Mouse (Mus musculus) bone marrow, adult 2 months (tissue): ENCODE data around the gene Phlda1. TPM values are rescaled to one million over a fixed set of nuclear protein-coding genes. Genes with fewer than 3 reads are reported as not detected.

ENCODE experiments used
- H3K27ac ChIP-seq: fragments of 200-500 bp; 2 replicates; pipeline ENCODE4 v1.5.1; 2012; ENCODE audit warnings: low read depth, mild to moderate bottlenecking, control low read depth, inconsistent platforms, low read length; ENCODE audit not compliant: control insufficient read depth, poor library complexity, insufficient read depth
- H3K4me1 ChIP-seq: fragments of 200-500 bp; 2 replicates; pipeline ENCODE4 v1.6.1; 2011; ENCODE audit warnings: low read length; ENCODE audit not compliant: control insufficient read depth, insufficient read depth
- H3K4me3 ChIP-seq: fragments of 200-500 bp; replicated peaks from 2 replicates; pipeline ENCODE3; 2011; ENCODE audit warnings: mild to moderate bottlenecking, low read depth, low read length, control low read depth; ENCODE audit not compliant: control insufficient read depth
- CTCF ChIP-seq: fragments of 200-500 bp; IDR thresholded peaks from 2 replicates; pipeline ENCODE4 v1.5.1; 2011; ENCODE audit warnings: low read length, control low read depth; ENCODE audit not compliant: control insufficient read depth, insufficient read depth
- POLR2A ChIP-seq: fragments of 200-500 bp; IDR thresholded peaks from 2 replicates; pipeline ENCODE4 v1.6.1; 2011; ENCODE audit warnings: low read depth, mild to moderate bottlenecking, control low read depth, low read length, borderline replicate concordance; ENCODE audit not compliant: control insufficient read depth
- WGBS: fragments of 180-500 bp; shearing (Covaris S2); methylation state at CpG from one replicate; pipeline ENCODE4 v1.1.7; 2018; 5-methylcytosine and 5-hydroxymethylcytosine counted together
- polyA plus RNA-seq: library from polyadenylated mRNA; stranded (reverse); fragments of >200 nt; gene quantifications from 2 replicates; pipeline ENCODE4 v1.2.4, GENCODE M21; 2011; ENCODE audit warnings: low replicate concordance; ENCODE audit not compliant: missing spikeins, insufficient read depth, insufficient read length

Gene Phlda1
- polyA plus RNA-seq, 1 experiment = 14.9 TPM

GRCm38 (mm10) chr10:111527613-111528012 lies 21.5 kb downstream of the Phlda1 start:
- no peak overlapping the region for H3K4me3 ChIP-seq
- WGBS = 82% methylated on average over 7 of the region's 7 CpGs

GRCm38 (mm10) chr10:111528283-111528682 lies 22.2 kb downstream of the Phlda1 start:
- H3K4me1 ChIP-seq = peaks cover 1% of the 10 kb centered on the region; the same call in 1 of the 2 replicates
- WGBS = 31% methylated on average over 4 of the region's 4 CpGs
- TF ChIP-seq CTCF (no peak), POLR2A (no peak)

More at GRCm38 (mm10) chr10:111527613-111528012, 21.5 kb downstream of the Phlda1 start:
- peaks cover 1% of the 10 kb centered on the region; the same call in 1 of the 2 replicates for H3K4me1 ChIP-seq
- no peak overlapping the region for H3K27ac ChIP-seq
- TF ChIP-seq CTCF = no peak
- TF ChIP-seq POLR2A = no peak

GRCm38 (mm10) chr10:111530398-111530797 lies 24.3 kb downstream of the Phlda1 start:
- WGBS = 66% methylated on average over 7 of the region's 7 CpGs
- no peak for TF ChIP-seq POLR2A
- no peak for TF ChIP-seq CTCF
- Histone ChIP-seq H3K4me3 (no peak overlapping the region), H3K27ac (no peak overlapping the region), H3K4me1 (peaks cover 1% of the 10 kb centered on the region; the same call in 1 of the 2 replicates)

More at GRCm38 (mm10) chr10:111528283-111528682, 22.2 kb downstream of the Phlda1 start:
- Histone ChIP-seq H3K4me3 (no peak overlapping the region), H3K27ac (peak overlapping the region; percentile 36; the same call in 1 of the 2 replicates)

- no peak for TF ChIP-seq CTCF
- TF ChIP-seq POLR2A = no peak
- WGBS = 88% methylated on average over 8 of the region's 8 CpGs
- peaks cover under 1% of the 10 kb centered on the region; the same call in 1 of the 2 replicates for H3K4me1 ChIP-seq
- H3K4me3 ChIP-seq = no peak overlapping the region
- H3K27ac ChIP-seq = no peak overlapping the region
These were observed 28.6 kb downstream of the Phlda1 start for GRCm38 (mm10) chr10:111534691-111535090.

- H3K4me1 ChIP-seq = peaks cover 2% of the 10 kb centered on the region; the same call in 1 of the 2 replicates
These were observed 31.3 kb downstream of the Phlda1 start for GRCm38 (mm10) chr10:111537410-111537809.

GRCm38 (mm10) chr10:111539724-111540324 lies 33.7 kb downstream of the Phlda1 start:
- peak overlapping the region; percentile 52 for H3K4me3 ChIP-seq
- no peak for TF ChIP-seq CTCF
- no peak for TF ChIP-seq POLR2A
- peaks cover 4% of the 10 kb centered on the region for H3K4me1 ChIP-seq
- H3K27ac ChIP-seq = peak overlapping the region; percentile 82
- WGBS = 3% methylated on average over 9 of the region's 9 CpGs

More at GRCm38 (mm10) chr10:111537410-111537809, 31.3 kb downstream of the Phlda1 start:
- no peak for TF ChIP-seq CTCF
- no peak for TF ChIP-seq POLR2A
- WGBS = 91% methylated on average over 19 of the region's 19 CpGs
- no peak overlapping the region for H3K27ac ChIP-seq
- no peak overlapping the region for H3K4me3 ChIP-seq

- TF ChIP-seq POLR2A = no peak
- TF ChIP-seq CTCF = no peak
- Histone ChIP-seq H3K4me3 (no peak overlapping the region), H3K4me1 (peaks cover 4% of the 10 kb centered on the region), H3K27ac (no peak overlapping the region)
- WGBS = 88% methylated on average over 9 of the region's 9 CpGs
These were observed 34.6 kb downstream of the Phlda1 start for GRCm38 (mm10) chr10:111540678-111541077.

GRCm38 (mm10) chr10:111543106-111543505 lies 37.0 kb downstream of the Phlda1 start:
- no peak for TF ChIP-seq CTCF
- no peak for TF ChIP-seq POLR2A
- H3K4me1 ChIP-seq = peaks cover 7% of the 10 kb centered on the region
- no peak overlapping the region for H3K4me3 ChIP-seq
- 73% methylated on average over 7 of the region's 7 CpGs for WGBS
- H3K27ac ChIP-seq = no peak overlapping the region

GRCm38 (mm10) chr10:111543781-111544260 lies 37.7 kb downstream of the Phlda1 start:
- no peak overlapping the region for H3K4me3 ChIP-seq
- H3K27ac ChIP-seq = no peak overlapping the region

More at GRCm38 (mm10) chr10:111543781-111544260, 37.7 kb downstream of the Phlda1 start:
- peaks cover 7% of the 10 kb centered on the region for H3K4me1 ChIP-seq
- WGBS = 50% methylated on average over 7 of the region's 7 CpGs
- TF ChIP-seq CTCF (no peak), POLR2A (no peak)
